Mouse (Mus musculus): ENCODE measurements around the gene Sesn2. TPM values are rescaled to one million over a fixed set of nuclear protein-coding genes. Genes with fewer than 3 reads are reported as not detected.

Gene Sesn2
- polyA plus RNA-seq, 1 experiment from 2014 or later, result 8.7 TPM

DNA sequence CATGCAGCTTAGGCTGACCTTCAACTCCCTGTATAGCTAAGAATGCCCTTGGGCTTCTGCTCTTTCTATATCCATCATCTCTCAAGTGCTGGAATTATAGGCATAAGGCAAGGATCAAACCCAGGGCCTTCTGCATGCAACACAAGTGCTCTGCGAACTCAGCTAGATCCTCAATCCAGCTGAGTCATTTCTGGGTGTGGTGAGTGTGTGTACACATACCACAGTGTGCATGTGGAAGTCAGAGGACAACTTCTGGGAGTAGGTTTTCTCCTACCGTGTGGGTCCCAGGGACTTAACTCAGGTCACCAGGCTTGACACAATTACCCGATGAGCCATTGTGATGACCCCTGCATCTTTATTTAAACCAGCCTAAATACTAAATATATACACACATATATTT is 60.5 kb downstream of the Sesn2 start:
- no peak overlapping the region for H3K4me3 ChIP-seq (ENCODE audit: low read depth, low read length)
- no peak for ATAC-seq
- TF ChIP-seq CTCF (IDR thresholded peaks at IDR 0.05; ENCODE audit: low read depth) (no peak), EP300 (IDR thresholded peaks at IDR 0.05; ENCODE audit: low read depth) (no peak)

DNA sequence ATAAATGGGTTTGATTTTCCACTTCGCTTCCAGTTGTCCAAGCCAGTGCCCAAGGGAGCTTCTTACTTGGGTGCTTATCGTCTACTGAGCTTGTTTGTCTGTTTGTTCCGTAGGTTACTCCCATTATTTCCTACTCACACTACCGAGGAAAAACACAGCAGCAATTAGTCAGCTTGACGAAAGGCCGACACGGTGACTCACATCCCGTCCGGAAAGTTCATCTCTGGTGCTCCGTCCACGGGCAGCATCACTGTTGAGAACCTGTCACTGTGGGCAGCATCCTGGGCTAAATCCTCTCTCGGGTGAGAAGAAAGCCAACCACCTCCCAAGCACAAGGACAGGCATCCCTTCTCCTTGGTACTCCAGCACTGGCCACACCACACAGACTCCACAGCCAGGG is 64.2 kb downstream of the Sesn2 start:
- H3K4me3 ChIP-seq (ENCODE audit: low read depth, low read length), result no peak overlapping the region
- H3K36me3 ChIP-seq (replicated peaks; ENCODE audit: insufficient read depth, low read length), result no peaks in the 10 kb centered on the region
- no peak overlapping the region for H3K27ac ChIP-seq (ENCODE audit: low read depth)
- no peak overlapping the region for H3K4me2 ChIP-seq (ENCODE audit: low read depth, low read length)
- H3K9me3 ChIP-seq (ENCODE audit: low read length), result no peaks in the 10 kb centered on the region
- WGBS (ENCODE audit: insufficient replicate concordance), result 68% methylated on average over 12 of the region's 12 CpGs
- DNase-seq (no peak), ATAC-seq (no peak)
- H3K9ac ChIP-seq (replicated peaks), result no peak overlapping the region
- TF ChIP-seq EP300 (IDR thresholded peaks at IDR 0.05; ENCODE audit: low read depth) (no peak), CTCF (IDR thresholded peaks at IDR 0.05; ENCODE audit: low read depth) (no peak)
- peaks cover 3% of the 10 kb centered on the region; the same call in 1 of the 2 replicates for H3K4me1 ChIP-seq (ENCODE audit: insufficient read depth)
- no peaks in the 10 kb centered on the region for H3K27me3 ChIP-seq (ENCODE audit: insufficient read depth, low read length)

More for the DNA sequence above, 60.5 kb downstream of the Sesn2 start:
- H3K4me2 ChIP-seq (ENCODE audit: low read depth, low read length), result no peak overlapping the region
- no peaks in the 10 kb centered on the region for H3K27me3 ChIP-seq (ENCODE audit: insufficient read depth, low read length)
- no peak overlapping the region for H3K9ac ChIP-seq (replicated peaks)
- 63% methylated on average over 3 of the region's 3 CpGs for WGBS (ENCODE audit: insufficient replicate concordance)
- no peak for DNase-seq
- no peaks in the 10 kb centered on the region for H3K36me3 ChIP-seq (replicated peaks; ENCODE audit: insufficient read depth, low read length)
- no peak overlapping the region for H3K27ac ChIP-seq (ENCODE audit: low read depth)
- no peaks in the 10 kb centered on the region for H3K9me3 ChIP-seq (ENCODE audit: low read length)
- peaks cover 3% of the 10 kb centered on the region; the same call in 1 of the 2 replicates for H3K4me1 ChIP-seq (ENCODE audit: insufficient read depth)

DNA sequence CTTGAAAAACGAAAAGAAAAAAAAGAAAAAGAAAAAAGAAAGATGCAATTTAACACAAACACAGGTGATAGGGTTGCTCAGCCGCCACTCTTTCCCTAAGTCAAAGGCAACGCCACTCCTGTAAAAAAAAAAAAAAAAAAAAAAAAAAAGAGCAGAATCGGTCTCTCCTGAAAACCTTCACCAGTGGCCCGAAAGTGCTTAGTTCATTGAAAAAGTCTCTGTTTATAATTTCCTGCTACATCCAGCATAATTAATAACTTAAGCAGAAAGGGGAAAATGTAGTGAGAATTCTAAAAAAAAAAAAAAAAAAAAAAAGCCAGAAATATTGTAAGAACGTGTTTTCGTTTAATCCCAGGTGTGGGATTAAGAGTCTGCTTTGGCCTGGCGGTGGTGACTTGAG is 65.8 kb downstream of the Sesn2 start:
- Histone ChIP-seq H3K27ac (ENCODE audit: low read depth) (no peak overlapping the region), H3K4me3 (ENCODE audit: low read depth, low read length) (no peak overlapping the region), H3K36me3 (replicated peaks; ENCODE audit: insufficient read depth, low read length) (no peaks in the 10 kb centered on the region), H3K4me1 (ENCODE audit: insufficient read depth) (peaks cover under 1% of the 10 kb centered on the region; the same call in 1 of the 2 replicates), H3K27me3 (ENCODE audit: insufficient read depth, low read length) (no peaks in the 10 kb centered on the region), H3K4me2 (ENCODE audit: low read depth, low read length) (no peak overlapping the region), H3K9ac (replicated peaks) (no peak overlapping the region), H3K9me3 (ENCODE audit: low read length) (no peaks in the 10 kb centered on the region)
- TF ChIP-seq CTCF (IDR thresholded peaks at IDR 0.05; ENCODE audit: low read depth), result no peak
- TF ChIP-seq EP300 (IDR thresholded peaks at IDR 0.05; ENCODE audit: low read depth), result no peak
- no peak for ATAC-seq
- 83% methylated on average over 8 of the region's 8 CpGs for WGBS (ENCODE audit: insufficient replicate concordance)
- DNase-seq, result no peak

Other genes starting within 250 kb of the Sesn2 start
- gene Gmeb1, start 248.9 kb downstream of the Sesn2 start, polyA plus RNA-seq (2015; fragmentation: Nextera tagmentation; extraction: Ambion mirVana), result 6.9 and 8.9 TPM in 2 replicates
- 27.8 and 28.2 TPM in 2 replicates for gene Taf12, start 236.1 kb downstream of the Sesn2 start, polyA plus RNA-seq (2015; fragmentation: Nextera tagmentation; extraction: Ambion mirVana)
- 0.30 and 0.73 TPM in 2 replicates for gene Rab42, start 207.1 kb downstream of the Sesn2 start, polyA plus RNA-seq (2015; fragmentation: Nextera tagmentation; extraction: Ambion mirVana)
- gene Trnau1ap, start 181.0 kb downstream of the Sesn2 start, polyA plus RNA-seq (2015; fragmentation: Nextera tagmentation; extraction: Ambion mirVana), result 30.4 and 33.8 TPM in 2 replicates
- 21.3 and 25.6 TPM in 2 replicates for gene Rcc1, start 156.9 kb downstream of the Sesn2 start, polyA plus RNA-seq (2015; fragmentation: Nextera tagmentation; extraction: Ambion mirVana)
- 6.2 and 7.7 TPM in 2 replicates for gene Phactr4, start 88.0 kb downstream of the Sesn2 start, polyA plus RNA-seq (2015; fragmentation: Nextera tagmentation; extraction: Ambion mirVana)
- gene Med18, start 46.6 kb downstream of the Sesn2 start, polyA plus RNA-seq (2015; fragmentation: Nextera tagmentation; extraction: Ambion mirVana), result 8.0 and 10.1 TPM in 2 replicates
- gene Atpif1, start 23.2 kb upstream of the Sesn2 start, polyA plus RNA-seq (2015; fragmentation: Nextera tagmentation; extraction: Ambion mirVana), result 935 and 945 TPM in 2 replicates
- 70.7 and 71.5 TPM in 2 replicates for gene Dnajc8, start 25.0 kb upstream of the Sesn2 start, polyA plus RNA-seq (2015; fragmentation: Nextera tagmentation; extraction: Ambion mirVana)
- gene Ptafr, start 53.6 kb upstream of the Sesn2 start, polyA plus RNA-seq (2015; fragmentation: Nextera tagmentation; extraction: Ambion mirVana), result 1.0 and 1.3 TPM in 2 replicates
- 6.0 and 6.3 TPM in 2 replicates for gene Eya3, start 128.5 kb upstream of the Sesn2 start, polyA plus RNA-seq (2015; fragmentation: Nextera tagmentation; extraction: Ambion mirVana)
- 3.3 and 3.8 TPM in 2 replicates for gene Xkr8, start 222.0 kb upstream of the Sesn2 start, polyA plus RNA-seq (2015; fragmentation: Nextera tagmentation; extraction: Ambion mirVana)
- gene Smpdl3b, start 246.8 kb upstream of the Sesn2 start, polyA plus RNA-seq (2015; fragmentation: Nextera tagmentation; extraction: Ambion mirVana), result 0.31 and 0.34 TPM in 2 replicates

All from liver, postnatal 0 days (tissue).